Mouse (Mus musculus): ENCODE measurements around the gene Exoc4.

- TF ChIP-seq POLR2A (IDR thresholded peaks at IDR 0.05; ENCODE audit: low read depth, low read length) (no peak), CTCF (IDR thresholded peaks at IDR 0.05; ENCODE audit: extremely low read depth, insufficient read length, insufficient replicate concordance, low read depth, low read length) (no peak)
These were observed 35.1 kb downstream of the Exoc4 start for GRCm38 (mm10) chr6:33283936-33284335.

Data from small intestine, adult 2 months (tissue).